Mouse (Mus musculus) cerebellum, adult (tissue): Measurements from ENCODE around the gene Rfx6.

Experiments
- ATAC-seq: cut with Nextera tagmentation; 2 replicates; pipeline ENCODE4 v1.9.2; 2017; ENCODE audit warnings: mild to moderate bottlenecking, moderate library complexity, mixed read lengths; ENCODE audit not compliant: insufficient number of reproducible peaks, low FRiP score, low TSS enrichment

Gene Rfx6

DNA sequence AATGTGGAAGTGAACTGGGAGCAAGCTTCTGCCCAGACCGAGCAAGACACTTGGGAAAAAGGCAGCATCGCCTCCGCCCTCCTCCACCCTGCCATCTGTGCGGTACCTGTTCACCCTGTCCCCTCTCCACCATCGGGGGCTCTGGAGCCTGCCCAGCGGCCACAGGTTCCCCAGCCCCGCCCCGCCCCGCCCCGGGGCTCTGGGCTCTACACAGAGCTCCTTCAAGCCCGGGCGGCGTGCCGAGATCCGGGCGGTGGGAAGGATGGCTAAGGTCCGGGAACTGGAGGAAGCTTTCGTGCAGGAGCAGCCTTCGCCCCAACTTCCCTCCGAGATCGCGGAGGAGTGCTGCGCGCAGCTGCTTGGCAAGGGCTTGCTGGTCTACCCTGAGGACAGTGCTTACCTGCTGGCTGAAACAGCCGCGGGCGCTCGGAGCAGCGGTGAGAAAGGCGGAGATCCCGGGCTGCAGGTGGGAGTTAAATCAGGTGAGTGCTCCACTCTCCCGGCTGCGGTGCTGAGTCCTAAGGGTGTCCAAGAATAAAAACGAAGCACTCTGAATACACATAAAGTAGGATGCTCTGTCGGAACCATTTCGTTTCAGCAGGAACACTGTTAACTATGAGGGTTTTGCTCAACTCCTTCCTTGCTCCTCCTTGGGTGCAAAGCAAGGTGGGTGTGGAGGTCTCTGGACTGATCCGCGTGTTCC is at the start of gene Rfx6:
TSS of gene Rfx6 (plus strand) at position 209 of the 703 bp plus-strand sequence.
- peak; percentile 45; the same call in 1 of the 2 replicates for ATAC-seq

DNA sequence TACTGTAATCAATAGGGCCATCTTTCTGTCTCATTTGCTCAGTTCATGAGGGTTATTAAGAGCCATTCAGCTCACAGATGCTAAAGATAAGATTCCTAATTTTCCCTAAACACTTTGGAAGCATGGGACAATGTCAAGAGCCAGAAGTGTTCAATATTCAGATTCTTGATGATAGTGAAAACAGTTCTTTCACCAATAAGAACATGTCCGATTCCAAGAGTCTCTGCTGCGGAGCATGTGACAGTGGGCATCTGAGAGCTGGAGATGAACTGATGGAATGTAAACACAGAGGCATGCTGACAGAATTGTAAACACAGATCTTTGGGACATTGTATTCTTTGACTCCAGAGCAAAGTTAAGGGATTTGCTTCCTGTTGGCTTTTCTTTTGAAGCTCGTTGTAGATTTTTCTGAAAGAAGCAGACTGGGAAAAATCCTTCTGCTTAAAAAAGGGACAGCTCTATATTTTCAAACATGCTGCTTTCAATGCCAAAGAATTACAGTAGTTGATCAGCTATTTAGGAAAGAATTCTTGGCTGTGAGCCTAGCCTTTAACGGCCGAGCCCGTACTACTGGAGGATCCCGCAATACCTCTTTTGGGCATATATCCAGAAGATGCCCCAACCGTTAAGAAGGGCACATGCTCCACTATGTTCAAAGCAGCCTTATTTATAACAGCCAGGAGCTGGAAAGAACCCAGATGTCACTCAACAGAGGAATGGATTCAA is 46.0 kb upstream of the Rfx6 start, which contains the start of gene Gprc6a:
TSS of gene Gprc6a (minus strand) at position 51 of the 726 bp plus-strand sequence.
- no peak for ATAC-seq

- no peak for ATAC-seq
Observed at GRCm38 (mm10) chr10:51649506-51650221, 27.9 kb upstream of the Rfx6 start.

DNA sequence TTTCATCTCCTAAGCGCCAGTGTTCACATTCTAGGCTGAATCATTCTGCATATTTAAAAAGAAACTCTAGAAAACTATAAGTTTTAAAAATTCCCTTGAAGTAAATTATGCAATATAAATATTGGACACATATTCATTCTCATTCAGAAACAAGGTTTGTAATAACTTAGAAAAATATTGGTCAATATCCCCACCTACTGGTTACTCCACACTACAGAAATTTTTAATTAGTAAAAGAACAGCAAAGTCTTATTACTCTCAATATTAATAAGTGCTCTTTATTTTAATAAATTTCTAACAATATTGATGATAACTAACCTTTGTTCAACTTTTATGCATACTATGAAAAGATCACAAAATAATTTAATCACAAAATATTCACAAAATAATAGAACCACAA is 20.2 kb upstream of the Rfx6 start:
- ATAC-seq = no peak

DNA sequence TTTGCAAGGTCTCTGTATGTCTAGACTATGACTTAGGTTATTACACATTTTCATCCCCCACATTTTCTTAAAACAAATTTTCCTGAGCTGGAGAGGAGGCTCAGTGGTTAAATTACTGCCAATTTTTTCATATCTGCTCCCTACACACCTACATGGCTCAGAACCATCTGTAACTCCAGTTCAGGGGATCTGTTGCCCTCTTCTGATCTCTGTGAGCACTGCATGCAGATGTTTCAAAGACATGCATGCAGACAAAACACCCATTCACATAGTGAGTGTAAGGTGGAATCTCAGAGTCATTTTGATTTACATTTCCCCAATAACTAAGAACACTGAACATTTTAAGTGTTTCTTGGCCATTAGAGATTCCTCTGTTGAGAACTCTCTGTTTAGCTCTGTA is 8.2 kb upstream of the Rfx6 start:
- ATAC-seq = no peak

DNA sequence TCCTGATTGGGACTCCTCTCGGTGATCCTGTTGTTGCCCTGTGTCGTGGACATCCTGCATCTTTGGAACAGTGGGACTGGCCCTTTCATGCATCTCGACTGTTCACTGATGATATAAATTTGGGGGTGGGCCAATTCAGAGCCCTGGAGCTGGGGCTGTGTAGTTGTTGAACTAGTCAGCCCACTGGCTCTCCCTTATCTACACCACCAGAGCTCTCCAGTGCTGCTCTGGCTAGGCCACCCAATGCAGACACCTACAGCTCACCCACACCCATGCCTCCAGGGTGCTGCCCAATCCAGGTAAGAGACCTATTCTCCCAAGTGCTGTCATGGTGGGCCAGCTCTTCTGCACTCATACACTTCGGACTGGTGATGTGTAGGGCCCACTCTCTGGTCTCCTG is 6.0 kb upstream of the Rfx6 start:
- ATAC-seq = peak; percentile 26; the same call in 1 of the 2 replicates

DNA sequence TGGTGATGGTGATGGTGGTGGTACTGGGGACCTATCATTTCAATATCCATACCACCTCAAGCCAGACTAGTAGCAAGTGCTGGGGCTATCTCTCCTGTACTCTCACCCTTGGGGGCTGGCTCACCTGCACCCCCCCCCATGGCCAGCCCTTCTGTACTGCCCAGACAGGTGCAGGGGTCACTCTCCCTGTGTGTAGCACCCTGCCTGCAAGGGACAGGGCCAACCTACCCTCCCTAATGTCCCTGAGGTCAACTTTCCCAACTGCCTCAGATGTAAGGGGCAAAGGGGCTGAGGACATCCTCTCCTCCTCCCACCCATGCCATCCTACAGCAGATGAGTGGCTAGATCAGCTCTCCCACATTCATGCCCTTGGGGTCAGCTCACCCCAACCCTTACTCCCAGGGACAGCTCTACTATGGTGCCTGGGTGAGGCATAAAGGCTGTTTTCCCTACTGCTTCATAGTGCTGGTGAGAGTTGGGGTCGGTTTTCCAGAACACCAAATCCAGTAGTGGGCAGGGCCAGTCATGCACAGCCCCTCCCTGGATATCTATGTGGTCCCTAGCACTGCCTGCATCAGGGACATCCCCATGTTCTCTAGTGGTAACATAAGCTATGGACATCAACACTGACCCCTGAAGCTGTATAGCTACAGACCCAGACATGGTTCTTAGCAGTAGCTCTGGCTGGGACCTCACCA is 5.3 kb upstream of the Rfx6 start:
- 0 out of 2 replicates have a peak, but pooled peaks have one; percentile 40 for ATAC-seq

DNA sequence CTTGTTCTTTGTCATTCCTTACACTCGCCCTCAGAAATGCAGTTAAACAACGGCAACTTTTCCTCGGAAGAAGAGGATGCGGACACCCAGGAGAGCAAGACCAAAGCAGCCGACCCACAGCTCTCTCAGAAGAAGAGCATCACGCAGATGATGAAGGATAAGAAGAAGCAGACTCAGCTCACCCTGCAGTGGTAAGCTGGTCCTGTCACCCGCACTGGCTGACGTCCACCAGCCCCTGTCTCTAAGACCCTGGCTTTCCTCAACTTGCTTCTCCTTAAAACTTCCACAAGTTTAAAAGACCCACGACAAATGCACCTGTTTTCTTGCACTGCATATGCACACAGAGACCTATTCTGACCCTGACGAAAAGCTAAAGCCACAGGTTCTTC is 689 bp downstream of the Rfx6 start:
- ATAC-seq = no peak

GRCm38 (mm10) chr10:51720904-51721303 is 43.3 kb downstream of the Rfx6 start:
- no peak for ATAC-seq

DNA sequence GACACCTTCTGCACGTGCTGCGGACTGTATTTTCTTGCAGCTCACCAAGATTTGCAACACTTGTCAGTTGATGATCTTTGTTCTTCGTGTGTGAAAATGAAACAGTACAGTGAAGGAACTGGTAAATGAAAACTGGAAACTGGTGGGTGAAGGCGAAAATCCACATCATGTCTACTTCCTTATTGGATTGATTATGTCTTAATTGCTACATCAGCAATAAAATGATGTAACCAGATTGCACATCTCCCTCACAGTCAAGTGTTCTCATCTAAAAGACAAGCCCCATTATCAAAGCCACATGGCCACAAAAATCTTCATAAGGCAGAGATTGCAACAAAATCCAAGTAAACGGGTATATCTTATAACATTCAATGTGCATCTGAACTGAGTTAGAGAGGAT is 83.9 kb downstream of the Rfx6 start:
- no peak for ATAC-seq

DNA sequence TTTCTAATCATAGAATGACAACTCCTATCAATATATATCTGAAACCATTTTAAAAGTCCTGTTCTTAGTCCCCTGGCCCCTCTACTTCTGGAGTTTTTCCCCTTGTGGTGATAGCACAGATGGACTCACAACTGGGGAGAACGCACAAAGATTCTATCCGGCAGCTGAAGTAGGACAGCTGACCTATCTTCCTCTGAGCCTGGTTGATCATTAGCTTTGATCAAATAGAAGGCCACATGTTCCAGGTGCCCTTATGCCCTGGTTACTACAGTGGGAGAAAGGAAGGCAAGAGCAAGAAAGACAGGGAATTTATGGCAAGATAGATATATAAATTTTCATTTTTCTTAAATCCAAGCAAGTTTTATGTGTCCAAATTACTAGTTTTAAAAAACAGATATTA is 85.7 kb downstream of the Rfx6 start:
- no peak for ATAC-seq

DNA sequence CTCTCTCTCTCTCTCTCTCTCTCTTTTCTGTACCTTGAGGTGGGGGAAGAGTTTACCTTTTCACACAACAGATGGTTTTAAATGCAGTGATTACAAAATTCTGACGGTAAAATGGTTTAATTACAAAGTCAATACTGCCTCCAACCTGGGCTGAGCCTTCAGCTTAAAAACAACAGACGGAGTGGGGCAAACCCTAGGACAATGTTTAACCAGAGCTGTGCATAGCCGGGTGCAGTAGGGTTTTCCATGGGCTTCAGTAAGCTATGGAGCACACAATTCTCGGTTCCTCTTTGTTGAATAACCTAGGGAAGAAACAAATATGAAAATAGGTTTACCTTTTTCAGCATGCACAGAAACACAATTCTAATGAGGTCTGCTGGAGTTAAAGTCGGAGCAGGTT is 90.9 kb downstream of the Rfx6 start:
- ATAC-seq = no peak

GRCm38 (mm10) chr10:51769252-51769651 is 91.7 kb downstream of the Rfx6 start:
- ATAC-seq = no peak

- ATAC-seq = no peak; the same call in 1 of the 2 replicates
Observed at GRCm38 (mm10) chr10:51779648-51780047, 102.1 kb downstream of the Rfx6 start.
